Mouse (Mus musculus): ENCODE measurements around the gene Six1. TPM values are rescaled to one million over a fixed set of nuclear protein-coding genes. Genes with fewer than 3 reads are reported as not detected.
"Not testable (repeated sequence)": the region's sequence is repeated elsewhere in the genome, so short reads cannot be mapped to it uniquely, and the experiment has no call there.

The Six1 gene
- total RNA-seq, 2 experiments from 2014 or later = 0.18 to 0.20 TPM

GRCm38 (mm10) chr12:73012136-73012785 lies 41.4 kb downstream of the Six1 start:
- no peak overlapping the region for H3K4me3 ChIP-seq
- DNase-seq (ENCODE audit: low spot score in 2 of 2) = no peak
- no peak for TF ChIP-seq CTCF (conservative IDR thresholded peaks at IDR 0.05)
- H3K27ac ChIP-seq = no peak overlapping the region

DNA sequence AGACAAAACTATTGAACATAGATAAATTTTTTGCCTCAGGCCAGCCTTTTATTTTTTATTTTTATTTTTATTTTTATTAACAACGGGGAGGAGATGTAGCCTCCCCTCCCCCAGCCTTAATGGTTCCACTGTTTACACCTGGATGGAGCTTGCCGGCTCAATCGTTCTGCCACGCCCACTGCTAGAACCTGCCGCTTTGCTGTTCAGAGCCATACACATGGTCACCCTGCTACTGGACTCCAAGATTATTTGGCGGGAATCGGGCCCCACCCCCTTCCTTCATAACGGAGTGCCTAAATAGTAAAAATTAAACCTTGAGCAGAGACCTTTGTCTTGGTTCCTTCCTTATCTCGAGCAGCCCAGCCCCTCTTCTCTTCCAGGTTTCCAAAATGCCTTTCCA lies 50.8 kb downstream of the Six1 start:
- H3K27ac ChIP-seq; DNase-seq (ENCODE audit: low spot score in 2 of 2): not testable (repeated sequence)

DNA sequence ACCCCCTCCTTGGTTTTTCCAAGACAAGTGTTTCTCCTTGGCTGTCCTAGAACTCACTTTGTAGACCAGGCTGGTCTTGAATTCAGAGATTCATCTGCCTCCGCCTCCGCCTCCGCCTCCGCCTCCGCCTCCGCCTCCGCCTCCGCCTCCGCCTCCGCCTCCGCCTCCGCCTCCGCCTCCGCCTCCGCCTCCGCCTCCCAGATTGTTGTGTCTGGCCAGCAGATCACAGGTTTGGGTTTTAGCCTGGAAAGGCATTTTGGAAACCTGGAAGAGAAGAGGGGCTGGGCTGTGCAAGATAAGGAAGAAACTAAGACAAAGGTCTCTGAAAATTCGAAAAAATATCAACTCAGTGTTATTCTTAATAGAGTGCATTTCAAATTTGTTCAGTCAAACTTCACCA lies 51.4 kb downstream of the Six1 start:
- not testable (repeated sequence) for H3K4me3 ChIP-seq, H3K27ac ChIP-seq
- peak in 1 of 2 experiments; percentile 12 for DNase-seq (ENCODE audit: low spot score in 2 of 2)

More for the DNA sequence above, 50.8 kb downstream of the Six1 start:
- not testable (repeated sequence) for H3K4me3 ChIP-seq

- no peak for TF ChIP-seq CTCF (conservative IDR thresholded peaks at IDR 0.05)
- H3K4me3 ChIP-seq = no peak overlapping the region
- no peak overlapping the region for H3K27ac ChIP-seq
- no peak for DNase-seq (ENCODE audit: low spot score in 2 of 2)
Observed at GRCm38 (mm10) chr12:72998105-72999001, 55.3 kb downstream of the Six1 start.

DNA sequence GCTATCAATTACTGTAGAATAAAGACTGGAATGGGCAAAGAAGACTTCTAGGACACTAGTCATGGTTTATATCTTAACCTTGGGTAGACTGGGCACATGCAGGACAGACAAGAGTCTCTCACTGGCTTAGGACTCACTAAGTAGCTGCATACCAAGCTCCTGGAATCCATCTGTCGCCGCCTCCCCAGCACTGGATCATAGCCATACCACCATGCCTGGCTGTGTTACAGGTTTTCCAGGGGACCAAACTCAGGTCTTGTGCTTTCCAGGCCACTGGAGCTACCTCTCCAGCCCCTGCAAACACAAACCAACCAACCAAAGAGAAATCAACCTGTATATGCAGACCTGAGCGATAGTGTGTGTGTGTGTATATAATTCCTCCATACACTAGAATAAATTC lies 57.0 kb downstream of the Six1 start:
- Histone ChIP-seq H3K4me3 (no peak overlapping the region), H3K27ac (no peak overlapping the region)
- no peak for TF ChIP-seq CTCF (conservative IDR thresholded peaks at IDR 0.05)
- DNase-seq (ENCODE audit: low spot score in 2 of 2) = no peak

Other genes with a start within 250 kb of the Six1 start
- gene Six6, start 114.0 kb downstream of the Six1 start, total RNA-seq (2021) = not detected
- 1 to 10 TPM; 6.1 to 6.5 TPM for gene 4930447C04Rik, start 113.1 kb downstream of the Six1 start, total RNA-seq (2021)
- gene Six4, start 59.6 kb upstream of the Six1 start, total RNA-seq (2021) = 1 to 10 TPM in 1 of 2 experiments, under 1 TPM in 1; 0.77 to 1.0 TPM
- 10 to 100 TPM; 25.6 to 26.9 TPM for gene Mnat1, start 69.8 kb upstream of the Six1 start, total RNA-seq (2021)
- gene Trmt5, start 232.8 kb upstream of the Six1 start, total RNA-seq (2021) = 10 to 100 TPM in 1 of 2 experiments, 1 to 10 TPM in 1; 9.7 to 13.0 TPM
- 10 to 100 TPM; 14.2 to 18.2 TPM for gene Slc38a6, start 232.9 kb upstream of the Six1 start, total RNA-seq (2021)

Measured in layer of hippocampus, adult 2 months (tissue).